Mouse (Mus musculus): Measurements from ENCODE around the gene Kcna10. TPM values are rescaled to one million over a fixed set of nuclear protein-coding genes. Genes with fewer than 3 reads are reported as not detected.

The Kcna10 gene
- total RNA-seq, 4 experiments from 2014 or later, result not detected

DNA sequence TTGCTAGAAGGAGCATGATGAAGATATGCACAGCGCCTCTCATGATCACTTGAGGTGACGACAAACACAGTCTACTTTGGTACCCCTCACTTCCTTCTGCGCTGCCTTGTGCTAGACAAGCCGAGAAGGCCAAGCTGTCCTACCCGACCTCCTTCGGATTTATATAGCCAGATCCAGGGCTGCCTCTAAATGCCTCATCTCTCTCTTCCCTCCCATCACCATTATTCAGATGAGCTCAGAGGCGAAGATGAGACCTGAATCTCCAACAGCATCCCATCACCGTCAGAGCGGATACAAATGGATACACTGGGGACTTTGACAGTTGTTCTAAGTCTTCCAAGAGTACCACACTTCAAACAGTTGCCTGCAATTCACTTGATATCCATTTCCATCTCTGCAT is 56.8 kb downstream of the Kcna10 start, which contains the start of gene Prok1:
Gene Prok1 (minus strand): TSS at position 101 of the 400 bp plus-strand sequence.
- no peak for DNase-seq (ENCODE audit: low spot score)

DNA sequence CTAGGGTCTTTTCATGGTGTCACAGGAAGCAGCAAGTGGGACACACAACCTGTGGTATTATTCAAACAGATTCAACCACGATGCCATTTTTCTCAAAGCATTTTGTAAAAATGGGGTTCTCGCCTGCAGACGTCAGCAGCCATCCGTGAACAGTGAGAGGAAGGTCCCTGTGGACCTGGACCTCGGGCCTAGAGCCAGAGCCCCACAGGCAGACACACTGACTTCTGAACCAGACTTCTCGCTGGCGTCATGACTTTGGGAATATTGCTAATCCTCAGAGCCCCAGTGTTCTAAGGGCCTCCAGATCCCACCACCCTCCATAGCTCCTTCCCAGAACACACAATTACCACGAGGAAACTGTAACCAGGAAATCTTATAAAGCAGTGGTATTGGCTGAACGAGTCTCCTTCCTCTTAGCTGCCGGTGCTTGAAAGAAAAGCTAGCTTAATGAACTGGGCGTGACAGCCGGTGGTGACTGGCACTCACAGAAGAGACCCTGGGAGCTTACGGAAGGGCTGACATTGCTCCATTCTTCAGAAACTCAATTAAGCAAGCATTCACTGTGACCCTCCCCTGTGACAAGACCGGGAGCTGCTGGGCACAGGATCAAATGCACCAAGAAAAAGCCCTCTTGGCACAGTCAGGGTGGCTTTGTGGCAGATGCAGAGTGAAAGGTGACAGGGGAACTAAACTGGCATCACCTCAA is 58.7 kb downstream of the Kcna10 start:
- no peak for DNase-seq (ENCODE audit: low spot score)

Other genes with a start within 250 kb of the Kcna10 start
- under 1 TPM; 0.27 to 0.69 (median 0.34) TPM for gene Kcna3, start 146.9 kb upstream of the Kcna10 start, total RNA-seq (2022)
- gene Kcna2, start 81.9 kb upstream of the Kcna10 start, total RNA-seq (2022), result 1 to 10 TPM; 1.2 to 1.7 (median 1.3) TPM
- not detected for gene Cym, start 38.7 kb downstream of the Kcna10 start, total RNA-seq (2022)
- gene A630076J17Rik, start 47.6 kb downstream of the Kcna10 start, total RNA-seq (2022), result not detected
- gene Prok1, start 56.7 kb downstream of the Kcna10 start, total RNA-seq (2022), result not detected
- gene Lamtor5, start 95.8 kb downstream of the Kcna10 start, total RNA-seq (2022), result 10 to 100 TPM; 64.5 to 71.1 (median 67.1) TPM
- gene Slc16a4, start 108.2 kb downstream of the Kcna10 start, total RNA-seq (2022), result under 1 TPM; 0.19 to 0.81 (median 0.44) TPM
- gene Rbm15, start 150.6 kb downstream of the Kcna10 start, total RNA-seq (2022), result 10 to 100 TPM; 21.6 to 23.9 (median 22.4) TPM

All from heart, adult 8-10 months (tissue).